Mouse (Mus musculus) ES-Bruce4 (cell line): ENCODE measurements around the gene H2-M5.
"Not testable (repeated sequence)": the region's sequence is repeated elsewhere in the genome, so short reads cannot be mapped to it uniquely, and the experiment has no call there.

Experiments used
- CTCF ChIP-seq: IDR thresholded peaks from one replicate; pipeline ENCODE4 v1.8.1; 2011; ENCODE audit warnings: low read depth, low read length
- EP300 ChIP-seq: IDR thresholded peaks from 2 replicates; pipeline ENCODE4 v1.6.1; 2011; ENCODE audit warnings: low read depth, low read length; ENCODE audit not compliant: insufficient read depth
- POLR2A ChIP-seq: IDR thresholded peaks from one replicate; pipeline ENCODE4 v1.8.1; 2011; ENCODE audit warnings: low read length; ENCODE audit not compliant: insufficient read depth

- not testable (repeated sequence) for TF ChIP-seq CTCF, POLR2A, EP300
These were observed 29.9 kb upstream of the H2-M5 start for GRCm38 (mm10) chr17:37019242-37019641.
